42 mouse cellular contexts compared by ENCODE assay signal in genomic region chr13:33105626-33106025, GRCm38 (mm10). TPM values are rescaled to one million over a fixed set of nuclear protein-coding genes. Genes with fewer than 3 reads are reported as not detected.
"Had no signal": no experiment of that assay in that cellular context is flagged by ENCODE, and none has a peak within 500 bp of the region (broad histone marks: within the 10 kb centered on the region; RNA-seq: fewer than 3 reads in every experiment).

No protein-coding gene starts in this region.

- H3K4me2 ChIP-seq: heart, embryonic 12.5 days; hindbrain, embryonic 12.5 days; hindbrain, embryonic 14.5 days; intestine, embryonic 15.5 days; kidney, embryonic 15.5 days; limb, embryonic 12.5 days; liver, embryonic 11.5 days; liver, embryonic 13.5 days had no signal

- H3K4me1 ChIP-seq: heart, embryonic 10.5 days; heart, embryonic 12.5 days; hindbrain, embryonic 10.5 days; hindbrain, embryonic 12.5 days; intestine, embryonic 15.5 days; kidney, embryonic 15.5 days; limb, embryonic 12.5 days; liver, embryonic 13.5 days had no signal

- H3K4me3 ChIP-seq: heart, embryonic 10.5 days; heart, embryonic 12.5 days; hindbrain, embryonic 10.5 days; hindbrain, embryonic 12.5 days; intestine, embryonic 15.5 days; kidney, embryonic 15.5 days; limb, embryonic 12.5 days; liver, embryonic 13.5 days had no signal

- H3K36me3 ChIP-seq: heart, embryonic 10.5 days; heart, embryonic 12.5 days; hindbrain, embryonic 10.5 days; hindbrain, embryonic 12.5 days; intestine, embryonic 15.5 days; kidney, embryonic 15.5 days; limb, embryonic 12.5 days; liver, embryonic 13.5 days had no signal

- DNase-seq: gastrocnemius, postnatal 14 days; gastrocnemius, postnatal 36 days; heart, adult 18-20 months; heart, postnatal 10 days; heart, postnatal 4 days; kidney, adult 18-20 months; kidney, adult 9 months; kidney, postnatal 14 days; kidney, postnatal 36 days; layer of hippocampus, adult 9-11 months; layer of hippocampus, postnatal 36 days; left cerebral cortex, postnatal 4 days; liver; liver, embryonic 13.5 days had no signal

- H3K27ac ChIP-seq: heart, embryonic 10.5 days; hindbrain, embryonic 10.5 days; hindbrain, embryonic 12.5 days; hindbrain, embryonic 14.5 days; intestine, embryonic 15.5 days; kidney, embryonic 15.5 days; kidney, postnatal 0 days; limb, embryonic 12.5 days; liver, embryonic 13.5 days had no signal

- H3K9ac ChIP-seq: heart, embryonic 12.5 days; hindbrain, embryonic 12.5 days; hindbrain, embryonic 14.5 days; intestine, embryonic 15.5 days; kidney, embryonic 15.5 days; limb, embryonic 12.5 days; liver, embryonic 13.5 days had no signal

- H3K9me3 ChIP-seq: heart, embryonic 10.5 days; intestine, embryonic 15.5 days; kidney, embryonic 15.5 days; limb, embryonic 12.5 days; liver, embryonic 13.5 days had no signal

- H3K27me3 ChIP-seq: heart, embryonic 12.5 days; hindbrain, embryonic 12.5 days; intestine, embryonic 15.5 days; kidney, embryonic 15.5 days; limb, embryonic 12.5 days; liver, embryonic 13.5 days had no signal

- ATAC-seq: hindbrain, embryonic 16.5 days; inflammation-experienced regulatory T-cells, adult 6 months; intestine, embryonic 15.5 days; intestine, postnatal 0 days had no signal

RNA-seq across cellular contexts. Expression of gene Serpinb1b, which starts 27.3 kb away (rescaled TPM):
- total RNA-seq: gastrocnemius, adult 18-20 months; gastrocnemius, adult 8-10 months; gastrocnemius, postnatal 36 days; granulocyte monocyte progenitor cell, adult 5-6 weeks; heart, adult 18-20 months; heart, adult 8-10 months; heart, postnatal 10 days; heart, postnatal 25 days; heart, postnatal 4 days had no signal
- polyA plus RNA-seq: heart, embryonic 10.5 days; heart, embryonic 12.5 days; kidney, embryonic 15.5 days; kidney, postnatal 0 days; liver, embryonic 11.5 days; liver, embryonic 13.5 days had no signal

RNA-seq across cellular contexts. Expression of gene Serpinb9c, which starts 53.9 kb away (rescaled TPM):
- total RNA-seq: gastrocnemius, adult 18-20 months; gastrocnemius, adult 8-10 months; gastrocnemius, postnatal 14 days; gastrocnemius, postnatal 36 days; granulocyte monocyte progenitor cell, adult 5-6 weeks; heart, adult 18-20 months; heart, adult 8-10 months; heart, postnatal 10 days; heart, postnatal 25 days; heart, postnatal 4 days; layer of hippocampus, adult 18-20 months; layer of hippocampus, adult 8-10 months; layer of hippocampus, postnatal 14 days; layer of hippocampus, postnatal 36 days; left cerebral cortex, adult 18-20 months; left cerebral cortex, adult 8-10 months; left cerebral cortex, postnatal 10 days; left cerebral cortex, postnatal 25 days; left cerebral cortex, postnatal 4 days had no signal
- polyA plus RNA-seq: heart, embryonic 10.5 days; heart, embryonic 12.5 days; heart, embryonic 14.5 days; heart, embryonic 16.5 days; hindbrain, embryonic 10.5 days; hindbrain, embryonic 12.5 days; hindbrain, embryonic 14.5 days; hindbrain, embryonic 16.5 days; inflammation-experienced regulatory T-cells, adult 6 months; intestine, embryonic 15.5 days; intestine, postnatal 0 days; kidney, embryonic 15.5 days; kidney, postnatal 0 days; large intestine, adult 2 months; limb, embryonic 12.5 days; liver, embryonic 11.5 days; liver, embryonic 13.5 days had no signal
